In genomic region chr14:10405346-10405745, GRCm38 (mm10) we compare ENCODE assay signal across 23 mouse cellular contexts.
A peak's percentile ranks its signal among the peaks of the same experiment; 100 is the strongest.
DNase-seq lines count a peak whose midpoint lies in the region; ATAC-seq and TF ChIP-seq lines count a peak whose summit lies in the region.
"Had no signal": no experiment of that assay in that cellular context is flagged by ENCODE, and none has a peak within 500 bp of the region (broad histone marks: within the 10 kb centered on the region; RNA-seq: fewer than 3 reads in every experiment).

No protein-coding gene starts in this region.

- H3K36me3 ChIP-seq in hindbrain, postnatal 0 days (ENCODE audit: insufficient read depth, low read length), result no peaks in the 10 kb centered on the region
- no peaks in the 10 kb centered on the region for H3K36me3 ChIP-seq in hindbrain, embryonic 12.5 days
- H3K36me3 ChIP-seq: kidney, embryonic 15.5 days; stomach, embryonic 15.5 days had no signal

- WGBS in hindbrain, postnatal 0 days, result 72% methylated on average over 1 of the region's 1 CpGs
- 76% methylated on average over 1 of the region's 1 CpGs for WGBS in hindbrain, embryonic 12.5 days

- H3K4me1 ChIP-seq in hindbrain, postnatal 0 days (ENCODE audit: insufficient read depth, low read length), result no peaks in the 10 kb centered on the region
- H3K4me1 ChIP-seq in hindbrain, embryonic 12.5 days, result no peaks in the 10 kb centered on the region
- H3K4me1 ChIP-seq: kidney, embryonic 15.5 days; stomach, embryonic 15.5 days had no signal

- H3K4me2 ChIP-seq in hindbrain, postnatal 0 days (ENCODE audit: low read depth, low read length), result no peak overlapping the region
- H3K4me2 ChIP-seq in hindbrain, embryonic 12.5 days (replicated peaks), result no peak overlapping the region
- H3K4me2 ChIP-seq: kidney, embryonic 15.5 days; stomach, embryonic 15.5 days had no signal

- H3K9ac ChIP-seq in hindbrain, postnatal 0 days (replicated peaks; ENCODE audit: low read length), result no peak overlapping the region
- H3K9ac ChIP-seq in hindbrain, embryonic 12.5 days, result no peak overlapping the region
- H3K9ac ChIP-seq: kidney, embryonic 15.5 days; liver, embryonic 14.5 days; stomach, embryonic 15.5 days had no signal

- H3K27ac ChIP-seq in hindbrain, postnatal 0 days, result no peak overlapping the region
- no peak overlapping the region for H3K27ac ChIP-seq in hindbrain, embryonic 12.5 days
- H3K27ac ChIP-seq: gastrocnemius, adult 2 months; kidney, embryonic 15.5 days; liver, embryonic 14.5 days; stomach, embryonic 15.5 days had no signal

- no peaks in the 10 kb centered on the region for H3K27me3 ChIP-seq in hindbrain, postnatal 0 days (ENCODE audit: insufficient read depth, low read length)
- H3K27me3 ChIP-seq in hindbrain, embryonic 12.5 days, result no peaks in the 10 kb centered on the region
- H3K27me3 ChIP-seq: kidney, embryonic 15.5 days; Patski; stomach, embryonic 15.5 days had no signal

- peak; percentile 42 for DNase-seq in hindbrain, postnatal 0 days (ENCODE audit: low spot score)
- DNase-seq in cerebellum, adult 11 months, result peak; percentile 60
- DNase-seq in cerebellum, adult 9-10 months, result peak; percentile 86
- DNase-seq in cerebellum, postnatal 36 days, result peak; percentile 75 to 79
- DNase-seq in layer of hippocampus, adult 9-11 months, result no peak
- no peak for DNase-seq in embryo, embryonic 9.5 days (ENCODE audit: extremely low spot score)
- DNase-seq: adrenal gland, postnatal 10 days; gastrocnemius, adult 2 months; kidney, adult 11 months; kidney, postnatal 25 days; layer of hippocampus, postnatal 36 days; liver; lung, adult 2 months; lung, postnatal 10 days; midbrain, embryonic 14.5 days; right cerebral cortex, postnatal 25 days had no signal

- no peaks in the 10 kb centered on the region for H3K9me3 ChIP-seq in hindbrain, postnatal 0 days (ENCODE audit: low read length)
- no peaks in the 10 kb centered on the region for H3K9me3 ChIP-seq in hindbrain, embryonic 12.5 days (replicated peaks)
- H3K9me3 ChIP-seq: kidney, embryonic 15.5 days; stomach, embryonic 15.5 days had no signal

- ATAC-seq in hindbrain, postnatal 0 days, result 0 out of 2 replicates have a peak, but pooled peaks have one; percentile 29
- no peak for ATAC-seq in hindbrain, embryonic 12.5 days (ENCODE audit: low FRiP score)
- ATAC-seq: forebrain, embryonic 14.5 days; inflammation-experienced regulatory T-cells, adult 6 months; Patski had no signal

- no peak overlapping the region for H3K4me3 ChIP-seq in hindbrain, postnatal 0 days (ENCODE audit: low read length)
- H3K4me3 ChIP-seq in hindbrain, embryonic 12.5 days, result no peak overlapping the region
- H3K4me3 ChIP-seq: gastrocnemius, adult 2 months; kidney, embryonic 15.5 days; stomach, embryonic 15.5 days had no signal

- TF ChIP-seq CTCF in hindbrain, postnatal 0 days (IDR thresholded peaks at IDR 0.05; ENCODE audit: low read depth), result no peak

Comparison
In these comparisons a context has a peak if more than half of its experiments do, and no peak if none do; other contexts are left out.
1. DNase-seq: peak in hindbrain, postnatal 0 days (single experiment), cerebellum, adult 11 months (single experiment), cerebellum, adult 9-10 months (single experiment) and cerebellum, postnatal 36 days (2 of 2); none in layer of hippocampus, adult 9-11 months (single experiment) and embryo, embryonic 9.5 days (single experiment).